Mouse (Mus musculus) megakaryocyte, embryonic 14.5 days (primary cell): ENCODE measurements around the gene Eif2b4.

Experiments
- FLI1 ChIP-seq: IDR thresholded peaks from 2 replicates; pipeline ENCODE4 v1.6.1; 2012; ENCODE audit warnings: low read length, inconsistent platforms, mixed read lengths
- GATA1 ChIP-seq: IDR thresholded peaks from 3 replicates; pipeline ENCODE4 v1.6.1; 2012; ENCODE audit warnings: mixed read lengths, low read length, inconsistent platforms, borderline replicate concordance

GRCm38 (mm10) chr5:31164878-31165277, 28.4 kb downstream of the Eif2b4 start:
- no peak for TF ChIP-seq GATA1
- no peak for TF ChIP-seq FLI1
